Mouse (Mus musculus) ovary, adult 18-20 months (tissue): Measurements from ENCODE around the gene Zfp219.

Source experiments
- DNase-seq: peaks from one replicate; pipeline ENCODE4 v3.0.0; 2022; ENCODE audit warnings: low spot score, mixed read lengths

Zfp219 gene

DNA sequence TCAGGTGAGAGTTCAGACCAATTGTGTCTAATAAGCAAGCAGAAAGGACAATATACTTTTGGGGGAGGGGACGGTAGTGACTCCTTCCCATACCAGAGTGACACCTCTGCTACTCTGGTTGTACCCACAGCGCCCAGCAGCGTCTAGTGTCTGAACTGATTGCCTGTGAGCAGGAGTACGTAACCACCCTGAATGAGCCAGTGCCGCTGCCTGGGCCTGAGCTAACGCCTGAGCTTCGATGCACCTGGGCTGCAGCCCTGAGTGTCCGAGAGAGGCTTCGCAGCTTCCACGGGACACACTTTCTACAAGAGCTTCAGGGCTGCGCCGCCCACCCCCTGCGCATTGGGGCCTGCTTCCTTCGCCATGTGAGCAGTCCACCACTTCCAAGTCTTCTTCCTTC is 23.1 kb downstream of the Zfp219 start:
- no peak for DNase-seq

- no peak for DNase-seq
Measured at GRCm38 (mm10) chr14:51996866-51997265, 23.7 kb downstream of the Zfp219 start.

DNA sequence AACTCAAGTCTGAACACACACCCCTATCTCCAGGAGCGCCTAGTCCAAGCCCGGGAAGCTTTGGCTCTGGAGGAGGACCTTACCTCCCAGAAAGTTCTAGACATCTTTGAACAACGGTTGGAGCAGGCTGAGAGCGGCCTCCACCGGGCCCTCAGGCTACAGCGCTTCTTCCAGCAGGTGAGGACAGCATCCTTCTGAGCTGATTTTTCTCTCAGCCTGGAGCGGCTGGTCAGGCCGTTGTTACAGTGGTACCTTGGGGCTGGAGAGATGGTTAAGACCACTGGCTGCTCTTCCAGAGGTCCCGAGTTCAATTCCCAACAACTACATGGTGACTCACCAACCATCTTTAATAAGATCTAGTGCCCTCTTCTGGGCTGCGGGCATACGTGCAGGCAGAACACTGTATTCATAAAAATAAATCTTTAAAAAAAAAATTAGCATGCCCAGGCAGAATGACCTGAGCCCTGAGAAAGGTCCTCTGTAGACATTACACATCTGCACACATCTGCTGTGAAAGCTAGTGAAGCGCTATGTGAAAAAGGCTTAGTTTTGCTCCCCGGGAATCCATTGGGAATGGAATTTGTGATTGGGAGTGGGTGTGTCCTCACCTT is 24.2 kb downstream of the Zfp219 start:
- no peak for DNase-seq

DNA sequence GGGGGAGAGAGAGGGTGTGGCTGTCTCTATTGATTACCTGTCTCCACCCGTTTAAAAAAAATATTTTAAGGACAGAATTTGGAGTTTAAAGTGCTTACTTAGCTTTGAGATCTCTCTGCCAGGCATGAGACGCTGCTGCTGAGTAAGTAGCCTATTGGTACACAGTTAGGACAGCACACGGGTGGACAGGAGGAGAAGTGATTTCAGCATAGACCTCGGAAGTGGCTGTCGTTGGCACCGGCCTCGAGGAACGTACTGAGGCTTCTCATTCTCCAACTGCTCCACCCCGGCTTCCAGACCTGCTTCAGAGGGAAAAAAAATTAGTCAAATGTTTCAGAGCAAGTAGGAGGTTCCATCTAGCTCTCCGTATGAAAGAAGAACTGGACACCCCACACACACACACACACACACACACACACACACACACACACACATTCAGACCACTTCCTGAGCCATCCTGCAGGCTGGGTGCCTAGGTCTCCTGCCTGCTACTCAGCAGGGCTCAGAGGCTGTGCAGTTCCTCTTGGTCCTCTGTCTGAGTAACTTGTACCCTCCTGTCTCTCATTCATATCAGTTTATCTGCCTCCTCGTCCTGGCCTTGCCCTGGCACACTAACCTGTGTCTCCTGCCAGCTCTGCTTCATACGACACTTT is 25.2 kb downstream of the Zfp219 start:
- no peak for DNase-seq

DNA sequence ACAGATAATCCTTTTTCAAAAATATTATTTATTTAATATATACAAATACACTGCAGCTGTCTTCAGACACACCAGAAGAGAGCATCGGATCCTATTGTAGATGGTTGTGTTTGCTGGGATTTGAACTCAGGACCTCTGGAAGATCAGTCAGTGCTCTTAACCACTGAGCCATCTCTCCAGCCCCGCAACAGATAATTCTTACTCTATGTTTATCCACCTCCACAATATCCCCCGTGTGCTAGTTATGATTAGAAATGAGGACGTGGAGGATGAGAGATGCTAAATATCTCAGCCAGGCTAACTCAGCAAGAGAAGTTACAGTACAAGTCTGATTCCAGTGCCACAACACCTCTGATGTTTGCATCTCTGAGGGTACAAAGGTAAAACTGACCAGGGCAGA is 26.1 kb downstream of the Zfp219 start:
- no peak for DNase-seq

DNA sequence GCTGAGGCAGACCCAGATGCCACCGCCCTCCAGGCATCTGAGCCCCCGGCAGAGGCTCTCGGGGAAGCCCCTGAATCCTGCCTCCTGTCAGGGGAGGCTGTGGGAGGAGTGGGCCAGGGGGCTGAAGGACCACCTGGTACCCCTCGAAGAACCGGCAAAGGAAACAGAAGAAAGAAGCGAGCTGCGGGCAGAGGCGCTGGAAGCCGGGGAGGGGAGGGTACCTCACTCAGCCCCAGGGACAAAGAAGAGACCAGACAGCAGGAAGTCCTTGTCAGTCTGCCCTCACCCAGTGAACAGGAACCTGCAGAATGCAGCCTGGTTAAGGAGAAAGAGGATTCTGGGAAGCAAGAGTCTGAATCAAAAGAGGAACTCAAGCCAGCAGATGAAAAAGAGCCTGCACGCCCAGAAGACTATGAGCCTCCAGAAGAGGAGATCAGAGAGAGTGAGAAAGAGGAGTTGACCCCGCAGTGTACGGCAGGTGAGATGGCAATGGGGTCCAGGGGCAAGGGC is 31.0 kb downstream of the Zfp219 start:
- DNase-seq: no peak

GRCm38 (mm10) chr14:51988731-51989130 is 31.8 kb downstream of the Zfp219 start:
- no peak for DNase-seq

- DNase-seq: no peak
Measured at GRCm38 (mm10) chr14:51987177-51987576, 33.4 kb downstream of the Zfp219 start.

- DNase-seq: no peak
Measured at GRCm38 (mm10) chr14:51986153-51986505, 34.4 kb downstream of the Zfp219 start.

DNA sequence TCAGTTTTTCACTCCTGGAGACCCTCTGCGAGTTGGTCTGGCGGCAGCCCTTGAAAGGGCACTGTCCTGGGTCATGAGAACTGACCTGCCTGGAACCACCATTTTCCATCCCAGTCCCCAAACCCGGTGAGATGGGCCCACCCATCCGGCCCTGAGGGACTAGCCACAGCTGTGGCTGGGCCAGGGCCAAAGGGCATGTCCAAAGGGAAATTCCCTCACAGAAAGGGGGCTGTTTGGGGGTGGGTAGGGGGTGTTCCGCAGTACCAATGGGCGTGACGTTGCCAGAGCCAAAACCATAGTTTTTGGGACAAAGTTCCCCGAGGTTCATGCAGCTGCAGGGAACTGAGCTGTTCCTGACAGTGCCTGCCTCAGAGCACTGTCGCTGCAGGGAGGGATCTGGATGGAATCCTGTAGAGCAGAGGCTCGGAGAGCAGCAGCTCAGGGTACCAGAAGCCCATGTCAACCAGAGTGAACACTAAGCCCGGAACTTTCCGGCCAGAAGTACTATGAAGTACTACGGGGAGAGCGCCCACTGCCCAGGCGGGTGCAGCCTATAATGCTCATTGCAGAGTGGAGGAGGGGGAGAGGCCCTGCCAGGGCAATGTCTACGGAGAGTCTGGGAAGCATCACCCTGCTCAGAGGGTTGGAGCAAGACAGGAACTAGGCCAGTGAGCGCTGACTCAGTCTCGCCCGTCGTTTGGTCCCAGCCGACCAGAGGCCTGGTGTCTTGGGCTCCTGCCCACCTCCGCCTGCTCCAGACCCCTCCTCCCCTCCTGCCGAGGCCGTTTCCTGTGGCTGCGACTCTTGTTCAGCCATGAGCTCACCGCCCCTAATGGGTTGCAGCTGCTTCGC is 35.0 kb downstream of the Zfp219 start:
- peak; percentile 70 for DNase-seq

GRCm38 (mm10) chr14:51984247-51985231 is 36.0 kb downstream of the Zfp219 start, which contains the start of gene Arhgef40:
Gene Arhgef40 (plus strand): TSS chr14:51984719.
- DNase-seq: peak; percentile 71

- DNase-seq: no peak
Measured at GRCm38 (mm10) chr14:51983855-51984246, 36.7 kb downstream of the Zfp219 start.

DNA sequence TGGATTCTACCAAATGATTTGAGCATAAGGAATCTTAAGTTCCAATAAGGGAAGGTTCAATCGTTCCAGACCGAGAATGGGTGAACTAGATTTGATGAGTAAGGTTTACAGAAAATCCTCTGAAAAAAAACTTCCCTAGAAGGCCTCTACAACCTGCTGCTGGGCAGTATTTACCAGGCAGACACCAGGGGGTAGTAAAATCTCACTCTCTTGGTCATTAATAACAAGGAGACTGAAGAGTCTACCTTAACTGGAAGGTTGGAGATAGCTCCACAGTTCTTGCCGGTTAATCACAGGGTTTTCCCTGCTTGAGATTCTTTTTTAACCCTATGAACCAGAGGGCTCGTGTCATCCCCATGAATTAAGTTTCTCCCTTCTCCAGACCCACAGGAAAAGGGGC is 37.3 kb downstream of the Zfp219 start:
- DNase-seq: no peak

GRCm38 (mm10) chr14:51979252-51979651 is 41.3 kb downstream of the Zfp219 start:
- DNase-seq: no peak

DNA sequence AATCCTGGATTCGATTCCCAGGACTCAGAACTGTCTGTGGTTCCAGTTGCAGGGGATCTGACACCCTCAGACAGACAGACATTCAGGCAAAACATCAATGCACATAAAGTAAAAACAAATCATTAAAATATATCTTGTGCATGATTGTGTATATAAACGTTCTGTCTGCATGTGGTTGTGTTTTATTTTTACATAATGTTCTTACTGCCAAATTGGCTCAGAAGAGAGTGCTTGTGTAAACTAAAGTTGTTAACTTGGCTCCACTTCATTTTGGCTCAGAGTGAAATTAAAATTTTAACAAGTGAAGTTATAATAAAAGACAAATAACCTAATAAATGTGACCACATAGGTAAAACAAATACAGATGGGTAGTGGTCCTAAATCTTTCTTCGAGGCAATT is 53.1 kb downstream of the Zfp219 start:
- DNase-seq: no peak

- DNase-seq: no peak
Measured at GRCm38 (mm10) chr14:51960316-51960715, 60.2 kb downstream of the Zfp219 start.
